Mouse (Mus musculus) layer of hippocampus, postnatal 25 days (tissue): Measurements from ENCODE around the gene Cenpp. TPM values are rescaled to one million over a fixed set of nuclear protein-coding genes. Genes with fewer than 3 reads are reported as not detected.

Experiments used
- DNase-seq, 2 experiments: peaks; one replicate each; pipeline ENCODE4 v3.0.0; 2022; ENCODE audit warnings: mixed read lengths in 2 of 2, low spot score in 1 of 2; ENCODE audit errors: extremely low spot score in 1 of 2
- total RNA-seq, 2 experiments: library from RNA; stranded (reverse); gene quantifications; 2 replicates each; pipeline ENCODE4 v1.2.3; 2021

Gene Cenpp
- total RNA-seq: 1 to 10 TPM; 1.2 to 2.1 TPM

DNA sequence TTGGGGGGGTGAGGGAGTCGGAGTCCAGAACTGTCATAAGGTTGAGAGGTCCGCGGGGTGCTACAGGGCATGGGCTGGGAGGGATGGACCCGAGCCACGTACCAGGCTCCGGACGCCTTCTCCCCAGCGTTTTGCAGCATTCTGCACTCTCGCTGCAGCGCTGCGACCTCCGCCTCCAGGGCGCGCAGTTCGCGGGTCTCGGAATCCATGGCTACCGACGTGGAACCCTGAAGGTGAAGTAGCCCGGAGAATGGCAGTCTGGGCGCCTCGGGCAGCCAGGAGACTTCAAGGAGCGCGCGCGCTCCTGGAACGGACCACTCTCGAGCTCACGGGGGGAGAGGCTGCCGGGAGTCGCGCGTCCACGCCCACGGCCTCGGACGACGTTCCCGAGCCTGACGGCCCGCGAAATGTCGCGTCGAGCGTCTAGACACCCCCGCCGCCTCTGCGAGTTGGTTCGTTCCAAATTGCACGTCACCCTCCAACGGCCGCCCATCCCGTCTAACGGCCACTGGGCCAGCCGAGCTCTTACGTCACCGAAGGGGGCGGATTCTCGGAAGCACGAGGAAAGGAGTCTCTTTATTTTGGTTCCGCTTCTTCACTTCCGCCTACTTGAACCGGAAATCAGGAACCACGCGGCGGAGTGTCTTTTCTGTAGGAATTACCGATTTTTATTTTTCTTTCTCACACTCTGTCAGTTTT, at the start of gene Cenpp, which contains the start of gene Nol8:
Gene Cenpp, minus strand, starts transcription at position 305 of the 699 bp plus-strand sequence.
Gene Nol8, plus strand, starts transcription at position 598 of the 699 bp plus-strand sequence.
- DNase-seq: peak; percentile 98 to 99

DNA sequence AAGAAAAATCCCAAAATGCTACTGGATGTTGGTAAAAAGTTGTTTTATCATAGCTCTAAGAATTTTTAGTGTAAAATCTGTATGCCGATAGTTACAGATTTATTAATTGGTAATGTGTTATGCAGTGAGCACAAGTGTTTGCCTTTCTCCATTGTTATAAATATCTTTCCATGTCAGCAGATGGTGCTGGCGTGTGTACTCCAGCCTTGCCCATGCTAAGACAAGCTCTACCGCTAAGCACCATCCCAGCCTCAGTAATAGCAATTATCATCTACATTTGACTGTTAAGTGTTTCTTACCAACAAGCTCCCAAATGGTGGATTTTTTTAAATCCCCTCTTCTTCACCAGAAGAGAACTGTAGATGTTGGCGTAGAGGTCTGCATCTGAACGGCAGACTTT, 38.5 kb upstream of the Cenpp start:
- no peak for DNase-seq

DNA sequence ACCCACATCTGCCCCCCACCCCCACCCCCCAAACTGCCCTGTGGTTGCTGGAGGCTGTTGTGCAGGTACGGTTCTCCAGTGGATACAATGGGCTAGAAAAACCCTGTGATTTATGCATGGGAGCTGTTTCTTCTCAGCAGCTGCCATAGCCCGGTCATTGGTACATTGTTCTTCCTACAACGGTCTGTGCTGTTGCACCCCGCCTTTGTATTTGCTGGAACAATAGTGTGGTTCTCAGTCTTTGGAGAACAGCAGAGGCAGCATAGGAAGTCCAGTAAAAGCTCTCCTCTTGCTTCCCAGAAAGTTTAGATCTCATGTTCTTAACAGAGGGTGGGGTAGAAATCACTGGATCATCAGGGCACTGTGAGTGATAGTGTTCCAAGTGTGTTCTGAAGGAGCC, 31.7 kb upstream of the Cenpp start:
- no peak for DNase-seq

DNA sequence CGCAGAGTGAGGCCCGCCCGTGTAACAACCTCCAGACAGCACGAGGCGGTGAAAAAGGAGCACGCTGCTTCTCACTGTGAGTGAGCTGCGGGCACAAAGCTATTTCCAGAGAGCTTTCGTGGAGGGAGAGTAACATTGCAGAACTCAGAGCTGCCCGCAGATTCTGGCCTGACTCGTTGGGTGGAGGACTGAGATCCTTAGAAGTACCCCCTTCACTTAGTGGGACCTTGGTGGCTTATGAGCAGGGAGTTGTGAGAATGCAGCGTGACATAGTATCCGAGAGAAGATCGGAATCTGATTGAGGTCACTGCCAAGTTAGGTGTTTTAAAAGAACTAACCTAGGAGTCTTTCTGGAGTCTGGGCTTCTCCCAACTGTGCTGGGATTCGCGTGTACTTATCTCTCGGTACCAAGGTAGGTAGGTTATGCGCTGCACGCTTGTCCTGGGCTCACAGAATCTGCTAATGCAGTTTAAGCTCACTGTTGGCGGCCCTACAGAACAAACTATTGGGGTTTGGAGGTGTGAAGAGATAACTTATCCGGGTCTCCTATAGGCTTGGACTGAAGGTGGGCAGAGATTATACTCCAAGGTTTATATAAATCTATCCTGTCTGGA, 29.8 kb upstream of the Cenpp start:
- DNase-seq: no peak

DNA sequence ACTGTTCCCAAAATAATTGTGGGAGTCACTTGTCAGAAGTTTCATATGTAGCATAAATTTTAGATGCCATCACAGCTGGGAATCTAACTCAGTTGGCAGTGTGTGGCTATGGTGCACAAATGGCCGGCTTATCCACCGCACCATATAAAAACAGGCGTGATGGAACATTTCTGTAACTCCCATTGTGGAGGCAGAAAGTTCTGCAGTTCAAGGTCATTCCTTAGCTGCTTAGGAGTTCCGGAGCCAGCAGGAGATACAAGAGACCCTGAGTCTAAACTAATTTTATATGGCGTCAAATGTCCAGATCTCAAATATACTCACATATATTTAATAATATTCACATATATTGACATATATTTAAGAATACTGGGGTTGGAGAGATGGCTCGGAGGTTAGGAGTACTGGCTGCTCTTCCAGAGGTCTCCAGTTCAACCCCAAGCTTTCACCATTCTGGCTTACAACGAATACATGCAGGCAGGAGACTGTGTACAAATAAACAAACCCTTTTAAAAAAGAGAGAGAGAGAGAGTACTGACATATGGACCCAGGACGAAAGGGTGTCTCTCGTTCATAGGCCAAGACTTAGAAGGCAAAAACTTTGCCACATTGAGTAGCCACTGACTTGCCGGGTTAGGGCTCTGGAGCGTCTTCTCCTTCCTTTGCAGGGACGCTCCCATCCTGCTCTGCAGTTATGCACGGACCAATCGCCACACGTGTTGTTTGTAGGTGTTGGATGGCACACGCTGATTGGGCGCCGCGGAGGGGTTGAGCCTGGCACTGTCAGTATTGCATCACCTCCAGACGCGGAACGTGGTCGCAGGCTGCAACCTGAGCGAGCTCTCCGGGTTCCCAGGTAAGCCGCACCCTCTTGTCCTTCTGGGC, 29.0 kb upstream of the Cenpp start, which contains the start of gene Iars:
Gene Iars, plus strand, starts transcription at position 750 of the 882 bp plus-strand sequence.
- peak; percentile 99 for DNase-seq

DNA sequence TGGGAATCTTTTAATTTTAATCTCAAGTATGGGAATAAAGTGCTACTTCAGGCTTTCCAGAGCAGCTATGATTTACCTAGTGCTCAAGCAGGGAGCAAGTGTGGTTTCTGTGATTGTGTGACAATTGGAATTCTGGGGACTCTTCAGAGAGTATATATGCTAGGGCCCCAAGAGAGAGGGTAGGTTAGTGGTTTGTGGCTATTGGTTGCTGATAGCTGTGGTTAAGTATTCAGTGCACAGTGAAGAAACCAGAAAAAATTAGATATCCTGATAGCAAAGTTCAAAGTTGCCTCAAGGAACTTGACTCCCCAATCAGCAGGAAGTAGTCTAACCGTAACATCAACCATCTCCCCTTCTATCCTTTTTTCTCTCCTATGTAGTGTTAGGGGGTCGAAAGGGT, 25.2 kb upstream of the Cenpp start:
- DNase-seq: no peak

DNA sequence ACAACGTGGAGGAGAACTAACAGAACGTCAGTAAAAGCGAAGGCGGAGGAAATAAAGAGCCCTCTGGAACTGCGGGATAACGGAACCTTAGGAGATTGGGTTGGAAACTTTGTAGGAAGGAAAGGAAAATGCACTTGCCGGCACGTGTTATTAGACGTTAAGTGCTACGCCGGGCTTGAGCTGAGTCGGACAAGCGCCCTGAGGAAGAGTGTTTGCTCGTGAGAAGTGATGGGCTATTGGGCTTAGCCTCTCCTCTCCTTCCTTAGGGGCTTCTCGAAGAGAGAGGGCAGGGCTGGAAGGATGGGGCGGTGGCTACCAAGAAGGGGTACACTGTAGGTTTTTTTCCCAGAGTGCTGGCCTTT, 576 bp upstream of the Cenpp start:
- peak in 1 of 2 experiments; percentile 46 for DNase-seq

DNA sequence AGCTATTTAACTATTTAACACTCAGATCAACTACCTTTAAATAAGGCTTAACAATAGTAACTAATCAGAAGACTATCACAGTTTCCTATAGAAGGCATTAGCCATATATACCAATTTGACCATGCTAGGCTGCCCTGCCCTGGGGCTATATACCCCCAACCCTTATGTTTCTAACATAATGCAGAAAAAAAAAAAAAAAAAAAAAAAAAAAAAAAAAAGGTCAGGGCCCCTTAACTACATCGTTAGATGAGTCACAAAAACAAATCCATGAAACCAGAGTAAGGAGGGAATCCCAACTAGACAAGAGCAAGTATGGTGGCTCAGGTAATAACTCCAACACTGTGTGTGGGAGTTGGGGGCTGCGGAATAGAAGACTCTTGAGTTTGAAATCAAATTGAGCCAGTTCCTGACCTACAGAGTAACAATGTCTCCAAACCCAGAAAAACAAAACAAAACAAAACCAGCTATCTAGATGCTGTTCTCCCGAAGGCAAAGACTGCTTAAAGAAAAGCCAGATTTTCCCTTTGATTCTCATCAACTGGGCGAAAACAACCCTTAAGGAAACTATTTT, 719 bp downstream of the Cenpp start:
- DNase-seq: no peak

DNA sequence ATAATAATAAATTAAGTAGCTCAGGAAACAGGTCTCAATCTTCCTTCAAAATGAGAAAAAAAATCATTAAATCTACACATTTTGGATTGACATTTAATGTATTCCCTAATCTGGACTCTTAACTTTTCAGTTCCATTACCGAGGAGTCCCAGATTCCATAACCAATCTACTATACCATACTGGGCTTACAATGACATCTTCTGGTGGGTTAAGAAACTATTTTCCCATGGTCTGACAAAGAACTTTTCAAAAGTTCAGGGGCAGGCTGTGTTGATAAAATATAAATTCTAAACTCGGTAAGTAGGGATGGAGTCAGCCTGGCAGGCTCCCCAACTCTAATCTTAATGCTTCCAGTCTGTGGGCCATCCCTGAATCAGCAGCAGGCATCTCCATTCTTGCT, 1.4 kb downstream of the Cenpp start:
- no peak for DNase-seq

DNA sequence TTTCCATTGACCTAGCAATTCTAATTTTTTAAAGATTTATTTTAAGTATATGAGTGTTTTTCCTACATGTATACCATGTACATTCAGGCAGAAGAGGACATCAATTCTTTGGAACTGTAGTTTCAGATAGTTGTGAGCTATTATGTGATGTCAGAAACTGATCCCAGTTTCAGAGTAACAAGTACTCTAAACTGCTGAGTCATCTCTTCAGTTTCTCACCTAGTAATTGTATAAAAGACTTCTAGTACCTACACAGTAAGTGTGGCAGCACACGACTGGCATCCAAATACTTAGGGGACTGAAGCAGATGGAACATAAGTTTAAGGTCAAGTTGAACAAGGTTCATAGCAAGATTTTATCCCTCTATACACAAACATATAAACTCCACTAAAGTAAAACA, 6.6 kb downstream of the Cenpp start:
- DNase-seq: no peak

DNA sequence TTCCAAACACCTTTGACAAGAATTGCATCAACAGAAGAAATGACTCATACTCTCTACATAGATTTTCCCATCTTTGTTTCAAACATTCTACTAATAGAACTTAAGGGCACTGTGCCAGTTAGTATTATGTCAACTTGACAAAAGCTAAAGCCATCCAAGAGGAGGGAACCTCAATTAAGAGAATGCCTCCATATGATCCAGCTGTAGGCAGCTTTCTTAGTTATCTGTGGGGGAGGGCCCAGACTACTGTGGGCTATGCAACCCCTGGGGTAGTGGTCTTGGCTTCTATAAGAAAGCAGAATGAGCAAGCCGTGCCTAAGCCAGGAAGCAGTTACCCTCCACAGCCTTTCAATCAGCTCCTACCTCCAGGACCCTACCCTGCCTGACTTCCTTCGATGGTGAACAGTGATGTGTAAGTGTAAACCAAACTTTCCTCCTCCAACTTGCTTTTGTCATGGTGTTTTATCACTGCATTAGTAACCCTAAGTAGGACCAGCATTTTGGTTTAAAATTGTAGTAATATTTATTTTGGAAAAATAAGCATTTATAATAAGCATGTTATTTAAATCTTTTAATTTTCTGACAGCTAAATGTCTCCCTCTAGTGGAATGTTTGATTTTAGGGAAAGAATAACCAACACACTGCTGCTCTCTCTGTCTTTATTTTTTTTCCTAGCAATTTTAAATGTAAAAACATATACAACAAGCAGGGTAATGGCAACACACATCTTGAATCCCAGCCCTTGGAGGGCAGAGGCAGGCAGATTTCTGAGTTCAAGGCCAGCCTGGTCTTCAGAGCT, 7.7 kb downstream of the Cenpp start:
- DNase-seq: no peak

DNA sequence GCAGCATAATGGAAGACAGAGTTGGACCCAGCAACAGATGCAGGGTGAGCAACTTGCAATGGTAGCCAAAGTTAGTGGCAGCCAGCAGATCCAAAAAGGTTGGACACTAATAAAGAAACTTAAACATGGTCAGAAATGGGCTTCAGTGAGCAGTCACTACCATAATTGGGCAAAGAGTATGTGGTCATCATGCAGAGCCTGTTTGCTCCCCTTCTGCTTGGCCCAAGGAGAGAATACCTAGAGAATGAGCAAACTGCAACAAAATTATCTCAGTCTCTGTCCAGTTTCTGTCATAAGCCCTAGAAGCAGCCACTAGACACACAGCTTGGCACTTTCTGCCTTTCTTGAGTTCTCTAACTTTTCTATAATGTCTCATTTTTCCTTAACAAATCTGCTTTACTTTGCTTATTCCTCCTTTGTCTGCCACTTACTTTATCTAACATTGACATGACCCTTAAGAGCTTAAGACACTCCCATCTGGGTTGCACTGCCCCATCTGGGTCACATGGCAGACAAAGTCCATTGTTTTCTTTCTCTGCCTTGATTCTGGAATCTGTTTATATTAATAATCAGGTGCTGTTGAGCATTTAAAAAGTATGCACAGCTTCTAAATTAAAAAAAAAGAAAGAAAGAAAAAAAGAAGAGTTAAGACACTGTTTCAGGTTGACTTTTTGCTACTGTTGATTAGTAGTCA, 8.8 kb downstream of the Cenpp start:
- DNase-seq: no peak

DNA sequence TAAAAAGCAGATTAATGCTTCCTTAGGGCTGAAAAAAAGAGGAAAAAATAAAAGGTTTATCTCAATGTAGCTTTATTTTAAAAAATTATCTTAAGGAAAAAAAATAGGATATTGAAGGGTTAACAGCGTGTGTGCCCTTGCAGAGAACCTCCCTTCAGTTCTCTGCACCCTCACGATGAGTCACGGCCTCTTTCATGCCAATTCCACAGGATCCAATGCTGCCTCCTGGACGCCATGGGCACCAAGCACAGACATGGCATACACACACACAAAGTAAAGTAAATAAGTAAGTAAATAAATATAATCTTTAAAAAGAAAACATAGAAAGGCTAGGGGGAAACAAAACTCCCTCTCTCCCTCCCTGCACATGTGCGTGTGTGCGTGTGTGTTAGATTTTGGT, 9.9 kb downstream of the Cenpp start:
- DNase-seq: no peak

DNA sequence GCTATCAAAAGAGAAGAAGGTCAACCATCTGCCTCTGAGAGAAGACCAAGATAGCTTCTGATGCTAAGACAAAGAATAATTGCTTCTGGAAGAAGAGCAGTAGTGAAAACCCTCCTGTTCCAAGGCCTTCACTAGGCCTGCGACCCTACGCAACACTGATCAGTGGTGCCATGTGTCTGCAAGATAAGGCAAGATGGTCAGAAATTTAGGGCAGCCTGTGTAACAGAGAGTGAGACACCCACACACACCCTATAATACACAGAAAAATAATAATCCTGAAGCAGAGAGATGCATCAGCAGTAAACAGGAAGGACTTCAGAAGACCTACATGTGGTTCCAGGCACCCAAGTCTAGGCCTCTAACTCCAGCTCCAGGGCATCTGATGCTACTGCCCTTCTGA, 12.6 kb downstream of the Cenpp start:
- no peak for DNase-seq

DNA sequence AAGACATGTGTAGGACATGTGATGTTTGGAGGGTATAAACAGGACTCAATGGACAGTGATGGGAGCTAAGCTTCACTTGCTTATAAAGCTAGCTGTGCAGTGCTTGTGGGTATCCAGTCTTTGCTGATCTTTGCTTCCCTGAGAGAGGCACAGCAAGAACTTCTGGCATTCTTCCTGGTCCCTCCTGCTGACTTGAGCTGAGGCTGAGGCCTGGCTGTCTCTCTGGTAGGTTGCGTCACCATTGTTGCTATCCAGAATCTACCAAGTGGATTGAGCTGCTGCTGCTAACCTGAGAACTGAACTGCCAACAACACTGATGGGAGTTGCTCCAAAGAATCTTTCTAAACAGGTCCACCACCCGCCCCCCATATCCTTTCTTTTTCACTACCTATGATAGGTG, 23.5 kb downstream of the Cenpp start:
- no peak for DNase-seq

DNA sequence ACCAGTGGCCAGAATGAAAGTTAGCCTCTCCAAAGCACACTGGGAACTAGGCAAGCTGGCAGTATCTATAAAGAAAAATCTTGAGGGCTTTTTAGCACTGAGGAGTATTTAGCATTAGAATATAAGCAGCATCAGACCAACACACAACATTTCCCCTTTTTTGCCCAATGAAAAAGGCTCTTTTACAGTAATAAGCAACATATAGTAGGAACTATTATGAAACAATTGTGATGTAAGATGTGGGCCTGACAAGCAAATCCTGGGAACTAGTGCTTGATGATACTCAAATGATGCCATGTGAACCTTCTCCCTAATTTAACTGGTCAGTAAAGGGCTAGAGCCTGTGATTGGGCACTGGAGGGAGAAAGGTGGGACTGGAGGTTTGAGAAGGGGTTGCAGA, 24.4 kb downstream of the Cenpp start:
- no peak for DNase-seq

DNA sequence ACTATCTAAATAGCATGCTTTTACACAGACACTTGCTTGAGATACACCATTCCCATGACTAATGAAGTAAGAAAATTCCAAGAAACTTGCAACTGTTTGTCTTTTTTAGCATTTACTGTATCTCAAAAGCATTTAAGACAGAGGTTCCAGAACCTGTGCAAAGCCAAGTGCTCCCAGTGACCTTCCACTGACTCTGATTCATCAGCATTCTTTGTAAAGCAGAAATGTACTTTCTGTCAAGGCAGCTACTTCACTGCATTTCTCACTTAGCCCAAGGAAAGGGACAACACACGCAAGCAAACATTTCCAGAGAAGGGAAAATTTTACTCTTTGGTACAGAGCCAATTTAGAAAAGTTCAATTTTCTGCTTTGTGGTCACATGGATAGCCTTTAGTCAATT, 29.4 kb downstream of the Cenpp start:
- DNase-seq: no peak

DNA sequence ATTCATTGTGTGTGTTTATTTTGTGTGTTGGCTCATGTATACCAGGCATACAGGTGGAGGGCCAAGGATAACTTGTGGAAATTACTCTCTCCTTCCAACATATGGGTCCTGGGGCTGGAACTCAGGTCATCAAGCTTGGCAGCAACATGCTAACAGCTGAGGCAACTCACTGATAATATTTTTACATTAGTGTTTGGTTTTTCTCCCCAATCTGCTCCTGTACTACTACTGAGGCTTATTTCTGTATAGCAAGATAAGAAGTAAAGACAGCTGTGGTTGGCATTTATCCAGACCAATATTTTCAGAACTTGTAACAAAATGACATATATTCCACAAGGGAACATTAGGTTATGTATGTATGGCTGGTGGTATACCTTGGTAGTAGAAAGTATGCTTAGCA, 34.2 kb downstream of the Cenpp start:
- no peak for DNase-seq

DNA sequence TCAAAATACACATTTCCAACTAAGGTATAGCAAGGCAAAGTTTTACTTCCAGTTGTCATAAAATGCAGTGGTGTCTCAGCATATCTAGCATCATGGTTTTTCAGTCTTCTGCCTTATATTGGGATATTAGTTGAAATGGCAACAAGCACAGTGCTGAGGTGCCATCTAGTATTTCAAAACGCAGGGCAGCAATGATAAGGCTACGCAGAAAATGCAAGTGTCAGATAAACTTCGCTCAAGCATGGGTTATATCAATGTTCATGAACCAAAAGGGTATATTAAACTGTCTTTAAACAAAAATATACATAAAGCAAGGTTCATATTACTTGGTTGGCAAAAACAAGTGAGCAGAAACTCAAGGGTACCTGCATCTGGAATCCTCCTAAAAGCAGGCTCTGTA, 35.6 kb downstream of the Cenpp start:
- DNase-seq: no peak
